Comparison of ENCODE assay signal across 8 mouse cellular contexts in genomic region chr13:49187288-49188218, GRCm38 (mm10). TPM values are rescaled to one million over a fixed set of nuclear protein-coding genes. Genes with fewer than 3 reads are reported as not detected.
DNase-seq lines count a peak whose midpoint lies in the region; ATAC-seq and TF ChIP-seq lines count a peak whose summit lies in the region.

TSS of gene Ninj1 (plus strand) at chr13:49187485.

- TF ChIP-seq CTCF in kidney, adult 2 months (conservative IDR thresholded peaks at IDR 0.05; ENCODE audit: insufficient read depth, insufficient read length, low read depth, low read length), result no peak
- no peak for TF ChIP-seq CTCF in midbrain, postnatal 0 days (IDR thresholded peaks at IDR 0.05)

- no peaks in the 10 kb centered on the region for H3K27me3 ChIP-seq in embryonic facial prominence, embryonic 12.5 days
- H3K27me3 ChIP-seq in kidney, adult 2 months (replicated peaks; ENCODE audit: control insufficient read depth, insufficient read depth, low read length), result no peaks in the 10 kb centered on the region
- no peaks in the 10 kb centered on the region for H3K27me3 ChIP-seq in limb, embryonic 15.5 days
- H3K27me3 ChIP-seq in midbrain, postnatal 0 days (ENCODE audit: insufficient read depth, low read length), result no peaks in the 10 kb centered on the region

- peak within 1 kb of the TSS; percentile 79 for H3K4me3 ChIP-seq in embryonic facial prominence, embryonic 12.5 days
- H3K4me3 ChIP-seq in kidney, adult 2 months (ENCODE audit: insufficient read depth, low read depth, low read length), result peak within 1 kb of the TSS; percentile 78
- H3K4me3 ChIP-seq in limb, embryonic 15.5 days, result peak within 1 kb of the TSS; percentile 82
- H3K4me3 ChIP-seq in midbrain, postnatal 0 days (ENCODE audit: low read depth, low read length), result peak within 1 kb of the TSS; percentile 77

- H3K4me1 ChIP-seq in embryonic facial prominence, embryonic 12.5 days, result peaks cover 35% of the 10 kb centered on the region
- peaks cover 41% of the 10 kb centered on the region for H3K4me1 ChIP-seq in kidney, adult 2 months (ENCODE audit: control insufficient read depth, insufficient read depth, low read length)
- peaks cover 51% of the 10 kb centered on the region for H3K4me1 ChIP-seq in limb, embryonic 15.5 days
- H3K4me1 ChIP-seq in midbrain, postnatal 0 days (ENCODE audit: insufficient read depth, low read length), result no peaks in the 10 kb centered on the region

- H3K9ac ChIP-seq in embryonic facial prominence, embryonic 12.5 days, result peak within 1 kb of the TSS; percentile 67
- H3K9ac ChIP-seq in limb, embryonic 15.5 days, result peak within 1 kb of the TSS; percentile 47
- peak within 1 kb of the TSS; percentile 70 for H3K9ac ChIP-seq in midbrain, postnatal 0 days (replicated peaks; ENCODE audit: low read length, poor library complexity, severe bottlenecking)

- WGBS in embryonic facial prominence, embryonic 12.5 days, result under 1% methylated on average over 80 of the region's 87 CpGs
- 1% methylated on average over 86 of the region's 87 CpGs for WGBS in kidney, adult 2 months
- under 1% methylated on average over 80 of the region's 87 CpGs for WGBS in limb, embryonic 15.5 days
- under 1% methylated on average over 73 of the region's 87 CpGs for WGBS in midbrain, postnatal 0 days

- H3K27ac ChIP-seq in embryonic facial prominence, embryonic 12.5 days, result 0 out of 2 replicates have a peak within 1 kb of the TSS, but pooled peaks have one; percentile 37
- H3K27ac ChIP-seq in kidney, adult 2 months (ENCODE audit: insufficient read depth, low read depth, low read length), result peak within 1 kb of the TSS; percentile 92
- peak within 1 kb of the TSS; percentile 76 for H3K27ac ChIP-seq in limb, embryonic 15.5 days
- H3K27ac ChIP-seq in midbrain, postnatal 0 days (ENCODE audit: low read depth, low read length), result no peak within 1 kb of the TSS; the same call in 1 of the 2 replicates

- TF ChIP-seq POLR2A in kidney, adult 2 months (IDR thresholded peaks at IDR 0.05; ENCODE audit: low read depth, low read length), result peak; percentile 81

- no peaks in the 10 kb centered on the region for H3K9me3 ChIP-seq in embryonic facial prominence, embryonic 12.5 days
- H3K9me3 ChIP-seq in limb, embryonic 15.5 days, result no peaks in the 10 kb centered on the region
- H3K9me3 ChIP-seq in midbrain, postnatal 0 days (ENCODE audit: low read length), result no peaks in the 10 kb centered on the region

- DNase-seq in 3T3-L1 (ENCODE audit: low read depth, low spot score), result peak; percentile 76
- DNase-seq in adrenal gland, postnatal 25 days, result peak; percentile 91
- DNase-seq in heart, adult 18-20 months, result peak; percentile 91
- DNase-seq in kidney, adult 2 months, result peak; percentile 91
- DNase-seq in midbrain, postnatal 0 days (ENCODE audit: low spot score), result peak; percentile 80
- peak; percentile 67 to 81 for DNase-seq in spleen, postnatal 10 days (ENCODE audit: low spot score in 2 of 2)

- no peaks in the 10 kb centered on the region for H3K36me3 ChIP-seq in embryonic facial prominence, embryonic 12.5 days
- H3K36me3 ChIP-seq in kidney, adult 2 months (ENCODE audit: control insufficient read depth, insufficient read depth, low read length), result no peaks in the 10 kb centered on the region
- H3K36me3 ChIP-seq in limb, embryonic 15.5 days, result no peaks in the 10 kb centered on the region
- no peaks in the 10 kb centered on the region for H3K36me3 ChIP-seq in midbrain, postnatal 0 days (ENCODE audit: insufficient read depth, low read length)

- peak; percentile 92 for ATAC-seq in embryonic facial prominence, embryonic 12.5 days (ENCODE audit: insufficient number of reproducible peaks, insufficient read depth, low FRiP score, low TSS enrichment)
- ATAC-seq in limb, embryonic 15.5 days (ENCODE audit: insufficient number of reproducible peaks, low FRiP score, low TSS enrichment, low read depth), result peak; percentile 93
- peak; percentile 89 for ATAC-seq in midbrain, postnatal 0 days (ENCODE audit: low FRiP score)

- H3K4me2 ChIP-seq in embryonic facial prominence, embryonic 12.5 days (replicated peaks), result peak within 1 kb of the TSS; percentile 99
- H3K4me2 ChIP-seq in limb, embryonic 15.5 days, result peak within 1 kb of the TSS; percentile 98
- peak within 1 kb of the TSS; percentile 98 for H3K4me2 ChIP-seq in midbrain, postnatal 0 days (ENCODE audit: low read depth, low read length, poor library complexity, severe bottlenecking)

RNA-seq across cellular contexts. Expression of gene Ninj1, which starts in this region (rescaled TPM):
- 47.6 and 55.2 TPM in 2 replicates for total RNA-seq in adrenal gland, postnatal 25 days (2021)
- polyA plus RNA-seq in embryonic facial prominence, embryonic 12.5 days (2016; fragmentation: Nextera tagmentation; extraction: Ambion mirVana), result 42.6 TPM in 2 replicates
- 100 to 1,000 TPM; 122 to 123 TPM for total RNA-seq in heart, adult 18-20 months (2021)
- 735 and 1,000 TPM in 2 replicates for polyA plus RNA-seq in kidney, adult 2 months (2012; rRNA removed)
- polyA plus RNA-seq in limb, embryonic 15.5 days (2015; fragmentation: Nextera tagmentation; extraction: Ambion mirVana), result 56.0 and 62.4 TPM in 2 replicates
- 19.4 and 29.7 TPM in 2 replicates for total RNA-seq in midbrain, postnatal 0 days (2014; rRNA removed)
- polyA plus RNA-seq in midbrain, postnatal 0 days (2015; fragmentation: Nextera tagmentation; extraction: Ambion mirVana), result 34.8 and 36.5 TPM in 2 replicates

Comparison
In these comparisons a context has a peak if more than half of its experiments do, and no peak if none do; other contexts are left out.
1. RNA of gene Ninj1 (polyA plus RNA-seq): 735 to 1,000 TPM in kidney, adult 2 months; 56.0 to 62.4 TPM in limb, embryonic 15.5 days, 42.6 TPM in embryonic facial prominence, embryonic 12.5 days and 34.8 to 36.5 TPM in midbrain, postnatal 0 days; every median in the first group is over 10 times any median in the second.
2. Peak in every context shown above with its lines, with median percentiles within 50 percentile points of each other: DNase-seq, ATAC-seq, H3K4me2 ChIP-seq, H3K4me3 ChIP-seq and H3K9ac ChIP-seq.